Mouse (Mus musculus) cerebellum, adult 9-11 months (tissue): ENCODE measurements around the gene Tmem132c.

Experiments used
- DNase-seq: peaks from one replicate; pipeline ENCODE4 v3.0.0; 2022

Gene Tmem132c

DNA sequence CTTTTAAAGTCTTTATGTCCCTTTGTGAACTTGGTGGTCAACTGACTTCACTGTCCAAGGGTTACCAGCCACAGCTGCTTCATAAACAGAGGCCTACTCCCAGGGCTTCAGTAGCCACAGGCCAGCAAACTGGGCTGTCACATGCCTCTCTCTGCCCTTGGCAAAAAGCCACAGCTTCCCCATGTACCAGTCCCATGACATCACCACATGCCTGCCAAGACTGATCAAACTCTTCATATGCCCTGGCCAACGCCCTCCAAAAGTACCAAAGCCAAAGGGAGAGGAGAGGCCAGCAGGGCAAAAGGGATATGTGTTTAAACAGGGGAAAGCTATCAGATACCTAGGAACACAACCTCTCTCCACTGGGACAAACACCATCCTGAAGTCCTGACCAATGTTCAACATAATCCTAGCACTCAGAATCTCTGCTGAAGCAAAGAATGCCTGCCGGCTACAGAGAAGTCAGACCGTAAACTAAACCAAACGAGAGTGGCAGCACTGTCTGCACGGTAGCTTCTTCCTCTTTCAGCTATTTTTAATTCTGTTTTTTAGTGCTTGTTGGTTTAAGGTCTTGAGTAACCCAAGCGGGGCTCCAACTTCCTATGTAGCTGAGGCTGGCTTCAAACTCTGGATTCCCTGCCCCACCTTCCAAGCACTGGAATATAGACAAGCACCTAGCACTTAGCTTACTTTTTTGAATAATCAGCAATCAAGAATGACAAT lies 369.3 kb downstream of the Tmem132c start:
- peak; percentile 65 for DNase-seq

DNA sequence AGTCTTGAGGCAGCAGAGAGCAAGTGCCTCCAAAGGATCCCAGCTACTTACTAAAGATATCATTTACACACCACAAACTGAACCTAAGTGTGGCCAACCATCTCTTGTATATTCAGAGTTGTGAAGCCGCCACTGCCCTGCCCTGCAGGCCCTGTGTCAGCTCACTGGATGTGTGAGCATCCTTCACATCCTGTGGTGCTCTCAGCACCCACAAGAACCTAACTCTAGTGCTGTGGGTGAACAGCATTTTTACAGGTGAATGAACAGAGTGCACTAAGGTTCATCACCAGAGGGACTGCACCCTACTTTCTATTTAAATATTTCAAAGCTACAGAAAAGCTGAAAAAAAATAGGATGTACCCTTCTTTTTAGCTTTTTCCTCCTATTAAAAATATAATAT lies 370.3 kb downstream of the Tmem132c start:
- DNase-seq = no peak

GRCm38 (mm10) chr5:127612397-127612796 lies 370.8 kb downstream of the Tmem132c start:
- no peak for DNase-seq
